Mouse (Mus musculus): Measurements from ENCODE around the gene Amotl2. TPM values are rescaled to one million over a fixed set of nuclear protein-coding genes. Genes with fewer than 3 reads are reported as not detected.

Amotl2 gene
- polyA plus RNA-seq, 1 experiment = 0.03 TPM

DNA sequence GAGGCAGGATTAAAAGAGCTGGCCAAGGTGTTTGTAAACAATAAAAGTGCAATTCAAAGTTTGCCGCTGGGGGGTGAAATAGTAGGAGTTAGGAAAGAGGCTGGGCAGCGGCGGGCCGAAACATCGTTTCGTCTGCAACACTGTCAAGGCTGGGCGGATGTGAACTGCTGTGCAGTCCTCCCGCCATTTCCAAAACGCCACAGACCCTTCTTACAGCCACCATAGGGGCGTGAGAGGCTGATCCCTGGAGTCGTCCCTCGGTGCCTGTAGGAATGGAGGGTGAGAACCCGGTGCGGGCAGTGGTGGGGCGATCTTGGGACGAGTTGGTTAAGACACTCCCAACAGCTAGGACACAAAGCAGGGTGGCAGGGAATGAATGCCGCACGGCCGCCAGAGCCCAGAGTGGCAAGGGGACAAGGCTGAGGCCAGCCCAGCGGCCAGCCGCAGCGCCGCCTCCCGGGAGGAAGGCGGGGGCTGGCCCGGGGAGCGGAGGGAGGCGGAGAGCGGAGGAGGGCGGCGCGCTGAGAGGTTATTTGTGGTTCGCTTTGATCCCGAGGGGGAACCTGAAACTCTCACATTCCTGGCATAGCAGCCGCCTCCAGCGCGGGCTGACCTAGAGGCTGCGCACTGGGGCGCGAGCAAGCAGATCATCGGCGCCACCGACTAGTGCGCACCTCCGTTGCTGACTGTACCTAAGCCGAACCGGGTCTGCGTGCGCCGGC lies 853 bp downstream of the Amotl2 start:
- Histone ChIP-seq H3K4me3 (replicated peaks) (peak overlapping the region; percentile 60), H3K9me3 (ENCODE audit: control insufficient read depth, low read length) (peaks cover 2% of the 10 kb centered on the region; the same call in 1 of the 2 replicates), H3K27me3 (ENCODE audit: control insufficient read depth) (peaks cover 65% of the 10 kb centered on the region), H3K36me3 (ENCODE audit: control insufficient read depth) (peaks cover 2% of the 10 kb centered on the region; the same call in 1 of the 2 replicates), H3K4me1 (ENCODE audit: control insufficient read depth) (peaks cover 5% of the 10 kb centered on the region; the same call in 1 of the 2 replicates)
- TF ChIP-seq GATA1 (IDR thresholded peaks at IDR 0.05; ENCODE audit: low read length) (no peak), TAL1 (IDR thresholded peaks at IDR 0.05; ENCODE audit: low read length) (no peak)

DNA sequence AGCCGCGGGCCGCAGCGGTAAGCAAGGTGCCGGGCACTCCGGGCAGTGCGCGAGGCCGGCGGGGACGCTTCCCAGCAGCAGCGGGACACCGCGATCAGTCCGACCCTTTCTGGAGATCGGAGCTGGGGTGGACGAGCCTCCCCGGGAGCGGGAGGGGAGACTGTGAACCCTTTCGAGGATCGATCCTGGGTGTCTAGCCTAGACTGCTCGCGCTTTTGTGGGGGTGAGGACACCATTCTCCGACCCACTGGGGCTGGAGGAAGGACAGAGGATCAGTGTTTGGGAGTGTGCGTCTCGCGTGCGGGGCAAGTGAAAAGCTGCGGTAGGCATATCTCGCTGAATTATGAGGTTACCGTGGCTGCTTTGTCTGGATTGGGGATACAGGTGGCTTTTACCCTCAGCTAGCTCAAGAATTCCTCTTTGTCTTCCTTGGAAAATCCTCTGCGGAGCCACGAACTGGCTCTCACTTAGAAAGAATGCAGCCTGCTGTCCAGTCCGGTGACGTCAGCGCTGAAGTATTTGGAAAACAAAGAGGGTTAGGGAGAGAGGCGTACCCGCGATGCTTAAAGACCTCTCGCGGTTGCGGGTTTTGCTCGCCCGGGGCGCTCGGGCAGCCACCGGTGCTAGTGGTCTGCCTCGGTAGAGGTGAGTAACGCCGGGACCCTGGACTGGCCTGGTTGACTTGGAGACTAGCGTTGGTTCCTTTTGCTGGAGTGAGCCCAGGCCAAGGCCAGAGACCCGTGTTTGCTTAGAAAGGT lies 1.6 kb downstream of the Amotl2 start:
- Histone ChIP-seq H3K9me3 (ENCODE audit: control insufficient read depth, low read length) (peaks cover 2% of the 10 kb centered on the region; the same call in 1 of the 2 replicates), H3K27me3 (ENCODE audit: control insufficient read depth) (peaks cover 65% of the 10 kb centered on the region), H3K4me3 (replicated peaks) (peak overlapping the region; percentile 60), H3K4me1 (ENCODE audit: control insufficient read depth) (peaks cover 5% of the 10 kb centered on the region; the same call in 1 of the 2 replicates), H3K36me3 (ENCODE audit: control insufficient read depth) (peaks cover 2% of the 10 kb centered on the region; the same call in 1 of the 2 replicates)
- TF ChIP-seq GATA1 (IDR thresholded peaks at IDR 0.05; ENCODE audit: low read length) (no peak), TAL1 (IDR thresholded peaks at IDR 0.05; ENCODE audit: low read length) (no peak)

DNA sequence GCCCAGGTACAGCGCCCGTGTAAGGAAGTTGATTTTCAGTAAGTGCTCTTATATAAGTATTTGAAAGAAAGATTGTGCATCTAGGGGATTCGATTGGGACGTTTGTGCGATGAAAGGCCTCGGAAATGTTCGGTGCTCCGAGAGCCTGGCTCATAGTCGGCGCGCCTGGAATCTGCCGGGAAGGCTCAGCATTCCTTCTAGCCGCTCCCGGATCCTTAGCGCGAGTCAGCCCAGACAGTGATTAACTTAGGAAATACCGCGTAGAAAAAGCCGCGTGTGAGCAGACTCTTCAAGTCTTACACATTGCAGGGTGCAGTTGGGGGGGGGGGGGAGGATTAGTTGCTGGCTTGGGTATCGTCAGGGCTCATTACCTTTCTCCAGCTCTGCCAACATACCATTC lies 2.2 kb downstream of the Amotl2 start:
- Histone ChIP-seq H3K9me3 (ENCODE audit: control insufficient read depth, low read length) (peaks cover 2% of the 10 kb centered on the region; the same call in 1 of the 2 replicates), H3K4me1 (ENCODE audit: control insufficient read depth) (peaks cover 5% of the 10 kb centered on the region; the same call in 1 of the 2 replicates), H3K4me3 (replicated peaks) (peak overlapping the region; percentile 60), H3K36me3 (ENCODE audit: control insufficient read depth) (peaks cover 2% of the 10 kb centered on the region; the same call in 1 of the 2 replicates), H3K27me3 (ENCODE audit: control insufficient read depth) (peaks cover 65% of the 10 kb centered on the region)
- no peak for TF ChIP-seq TAL1 (IDR thresholded peaks at IDR 0.05; ENCODE audit: low read length)
- no peak for TF ChIP-seq GATA1 (IDR thresholded peaks at IDR 0.05; ENCODE audit: low read length)

DNA sequence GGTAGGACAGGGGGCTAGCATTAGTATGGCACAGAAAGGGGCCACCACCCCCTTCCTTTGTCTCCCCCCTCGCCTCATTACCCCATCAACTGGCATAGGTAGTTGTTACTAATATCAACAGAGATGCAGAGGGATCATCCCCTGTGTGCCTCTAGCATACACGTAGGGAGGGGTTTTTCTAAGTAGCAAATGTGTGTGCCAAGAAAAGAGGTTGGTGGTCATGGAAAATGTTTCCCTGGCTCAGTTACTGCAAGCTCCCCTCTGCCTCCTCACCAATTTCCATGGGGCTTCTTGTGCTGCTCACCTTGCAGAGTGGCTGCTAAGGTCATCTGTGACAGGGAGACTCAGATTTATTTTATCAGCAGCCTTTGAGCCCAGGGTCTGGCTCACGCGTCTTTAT lies 2.6 kb downstream of the Amotl2 start:
- Histone ChIP-seq H3K36me3 (ENCODE audit: control insufficient read depth) (peaks cover 2% of the 10 kb centered on the region; the same call in 1 of the 2 replicates), H3K9me3 (ENCODE audit: control insufficient read depth, low read length) (peaks cover 2% of the 10 kb centered on the region; the same call in 1 of the 2 replicates), H3K4me3 (replicated peaks) (peak overlapping the region; percentile 60), H3K4me1 (ENCODE audit: control insufficient read depth) (peaks cover 5% of the 10 kb centered on the region; the same call in 1 of the 2 replicates), H3K27me3 (ENCODE audit: control insufficient read depth) (peaks cover 65% of the 10 kb centered on the region)
- TF ChIP-seq GATA1 (IDR thresholded peaks at IDR 0.05; ENCODE audit: low read length) (no peak), TAL1 (IDR thresholded peaks at IDR 0.05; ENCODE audit: low read length) (no peak)

DNA sequence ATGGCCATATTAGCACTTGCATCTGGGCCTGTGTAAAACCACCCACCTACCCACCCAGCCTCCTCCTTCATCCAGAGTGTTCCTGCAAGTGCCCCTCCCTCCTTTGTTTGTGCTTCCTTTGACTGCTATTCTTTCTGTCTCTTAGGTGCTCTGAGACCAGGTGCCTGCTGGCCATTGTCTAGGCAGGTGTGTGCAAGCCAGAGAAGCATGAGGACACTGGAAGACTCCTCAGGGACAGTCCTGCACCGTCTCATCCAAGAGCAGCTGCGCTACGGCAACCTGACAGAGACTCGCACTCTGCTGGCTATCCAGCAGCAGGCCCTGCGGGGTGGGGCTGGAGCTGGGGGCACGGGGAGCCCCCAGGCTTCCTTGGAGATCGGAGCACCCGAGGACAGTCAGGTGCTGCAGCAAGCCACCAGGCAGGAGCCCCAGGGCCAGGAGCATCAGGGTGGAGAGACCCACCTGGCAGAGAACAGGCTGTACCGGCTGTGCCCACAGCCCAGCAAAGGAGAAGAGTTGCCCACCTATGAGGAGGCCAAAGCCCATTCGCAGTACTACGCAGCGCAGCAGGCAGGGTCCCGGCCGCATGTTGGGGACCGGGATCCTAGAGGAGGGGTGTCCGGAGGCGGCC lies 3.6 kb downstream of the Amotl2 start:
- H3K4me1 ChIP-seq (ENCODE audit: control insufficient read depth) = peaks cover 5% of the 10 kb centered on the region; the same call in 1 of the 2 replicates
- H3K27me3 ChIP-seq (ENCODE audit: control insufficient read depth) = peaks cover 58% of the 10 kb centered on the region
- H3K9me3 ChIP-seq (ENCODE audit: control insufficient read depth, low read length) = peaks cover 2% of the 10 kb centered on the region; the same call in 1 of the 2 replicates
- TF ChIP-seq GATA1 (IDR thresholded peaks at IDR 0.05; ENCODE audit: low read length) (no peak), TAL1 (IDR thresholded peaks at IDR 0.05; ENCODE audit: low read length) (no peak)
- no peak overlapping the region for H3K4me3 ChIP-seq (replicated peaks)
- H3K36me3 ChIP-seq (ENCODE audit: control insufficient read depth) = peaks cover 2% of the 10 kb centered on the region; the same call in 1 of the 2 replicates

DNA sequence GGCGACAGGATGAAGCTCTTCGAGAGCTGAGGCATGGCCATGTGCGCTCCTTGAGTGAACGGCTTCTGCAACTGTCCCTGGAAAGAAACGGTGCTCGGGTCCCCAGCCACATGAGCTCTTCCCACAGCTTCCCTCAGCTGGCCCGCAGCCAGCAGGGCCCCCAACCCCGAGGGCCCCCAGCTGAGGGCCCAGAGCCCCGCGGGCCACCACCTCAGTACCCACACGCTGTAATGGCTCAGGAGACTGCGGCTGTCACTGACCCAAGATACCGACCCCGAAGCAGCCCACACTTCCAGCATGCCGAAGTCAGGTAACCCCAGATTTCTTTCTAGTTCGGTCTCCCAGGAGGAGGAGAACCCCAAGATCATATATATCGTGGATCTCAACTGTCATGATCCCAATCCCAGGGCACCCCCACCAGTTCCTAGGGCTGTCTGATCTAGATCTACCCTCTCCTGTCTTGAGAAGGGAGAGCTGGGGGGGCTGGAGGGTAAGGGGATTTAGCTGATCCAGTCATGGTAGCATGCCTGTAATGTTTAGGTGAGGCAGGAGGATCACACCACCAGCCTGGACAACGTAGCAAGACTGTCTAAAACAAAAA lies 4.2 kb downstream of the Amotl2 start:
- TF ChIP-seq TAL1 (IDR thresholded peaks at IDR 0.05; ENCODE audit: low read length) = no peak
- TF ChIP-seq GATA1 (IDR thresholded peaks at IDR 0.05; ENCODE audit: low read length) = no peak
- no peak overlapping the region for H3K4me3 ChIP-seq (replicated peaks)
- peaks cover 2% of the 10 kb centered on the region; the same call in 1 of the 2 replicates for H3K36me3 ChIP-seq (ENCODE audit: control insufficient read depth)
- H3K4me1 ChIP-seq (ENCODE audit: control insufficient read depth) = peaks cover 5% of the 10 kb centered on the region; the same call in 1 of the 2 replicates
- H3K9me3 ChIP-seq (ENCODE audit: control insufficient read depth, low read length) = peaks cover 2% of the 10 kb centered on the region; the same call in 1 of the 2 replicates
- peaks cover 52% of the 10 kb centered on the region for H3K27me3 ChIP-seq (ENCODE audit: control insufficient read depth)

DNA sequence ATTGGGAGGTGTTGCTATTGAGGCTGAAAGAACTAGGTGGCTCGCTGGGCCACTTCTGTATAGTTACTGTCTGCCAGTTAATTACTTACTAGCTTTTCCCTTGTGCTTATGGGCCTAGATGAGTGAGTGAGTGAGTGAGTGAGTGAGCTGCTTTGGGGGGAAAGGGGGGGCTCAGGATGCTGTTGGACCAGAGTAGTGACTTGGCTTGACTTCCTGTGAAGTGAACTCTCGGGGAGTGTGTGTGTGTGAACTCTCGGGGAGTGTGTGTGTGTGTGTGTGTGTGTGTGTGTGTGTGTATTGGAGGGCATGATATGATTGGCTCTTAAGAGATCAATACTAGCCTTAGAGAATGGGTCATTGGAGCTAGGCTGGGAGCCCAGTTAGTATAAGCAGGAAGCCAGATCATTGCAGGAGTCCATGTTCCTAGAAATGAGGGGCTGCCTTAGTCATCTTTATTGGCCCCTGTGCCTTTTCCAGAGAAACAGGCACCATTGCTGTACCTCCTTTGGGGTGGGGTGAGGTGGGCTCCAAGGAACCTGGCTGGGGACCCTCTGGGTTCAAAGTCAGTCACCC lies 5.0 kb downstream of the Amotl2 start:
- TF ChIP-seq GATA1 (IDR thresholded peaks at IDR 0.05; ENCODE audit: low read length) (no peak), TAL1 (IDR thresholded peaks at IDR 0.05; ENCODE audit: low read length) (no peak)
- Histone ChIP-seq H3K4me3 (replicated peaks) (no peak overlapping the region), H3K27me3 (ENCODE audit: control insufficient read depth) (peaks cover 44% of the 10 kb centered on the region), H3K4me1 (ENCODE audit: control insufficient read depth) (peaks cover 5% of the 10 kb centered on the region; the same call in 1 of the 2 replicates), H3K36me3 (ENCODE audit: control insufficient read depth) (peaks cover 2% of the 10 kb centered on the region; the same call in 1 of the 2 replicates), H3K9me3 (ENCODE audit: control insufficient read depth, low read length) (peaks cover 2% of the 10 kb centered on the region; the same call in 1 of the 2 replicates)

DNA sequence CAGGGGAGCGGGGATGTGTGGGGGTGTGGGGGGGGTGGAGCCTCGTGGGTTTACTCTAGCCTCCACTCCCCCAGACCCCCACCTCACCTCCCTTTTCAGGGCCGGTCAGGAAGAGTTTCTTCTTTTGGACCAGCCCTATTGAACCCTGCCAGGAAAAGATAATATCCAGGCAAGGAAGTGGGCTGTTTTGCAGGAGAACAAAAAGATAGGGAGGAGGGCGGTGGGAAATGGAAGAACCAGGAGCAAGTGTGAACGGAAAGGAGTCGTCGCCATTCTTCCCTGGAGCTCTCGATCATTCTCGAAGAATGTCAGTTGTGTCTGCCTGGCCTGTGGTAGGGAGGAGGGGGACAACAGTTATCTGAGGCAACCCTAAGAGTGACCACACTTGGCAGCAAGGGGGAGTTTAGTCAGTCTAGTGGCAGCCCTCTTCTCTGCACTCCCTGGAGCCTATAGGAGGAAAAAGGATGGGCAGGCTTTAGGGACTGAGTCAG lies 5.6 kb downstream of the Amotl2 start:
- Histone ChIP-seq H3K9me3 (ENCODE audit: control insufficient read depth, low read length) (peaks cover 2% of the 10 kb centered on the region; the same call in 1 of the 2 replicates), H3K4me3 (replicated peaks) (no peak overlapping the region), H3K27me3 (ENCODE audit: control insufficient read depth) (peaks cover 38% of the 10 kb centered on the region), H3K4me1 (ENCODE audit: control insufficient read depth) (peaks cover 5% of the 10 kb centered on the region; the same call in 1 of the 2 replicates), H3K36me3 (ENCODE audit: control insufficient read depth) (peaks cover 5% of the 10 kb centered on the region; the same call in 1 of the 2 replicates)
- TF ChIP-seq GATA1 (IDR thresholded peaks at IDR 0.05; ENCODE audit: low read length) (no peak), TAL1 (IDR thresholded peaks at IDR 0.05; ENCODE audit: low read length) (no peak)
